ENCODE assay signal across 11 mouse cellular contexts in genomic region chr12:80091080-80091479, GRCm38 (mm10). TPM values are rescaled to one million over a fixed set of nuclear protein-coding genes. Genes with fewer than 3 reads are reported as not detected.
DNase-seq lines count a peak whose midpoint lies in the region; ATAC-seq and TF ChIP-seq lines count a peak whose summit lies in the region.
"Had no signal": no experiment of that assay in that cellular context is flagged by ENCODE, and none has a peak within 500 bp of the region (broad histone marks: within the 10 kb centered on the region; RNA-seq: fewer than 3 reads in every experiment).

No protein-coding gene starts in this region.

- H3K9me3 ChIP-seq in forebrain, embryonic 10.5 days = no peaks in the 10 kb centered on the region
- H3K9me3 ChIP-seq in forebrain, embryonic 15.5 days = no peaks in the 10 kb centered on the region
- H3K9me3 ChIP-seq in intestine, embryonic 15.5 days = no peaks in the 10 kb centered on the region

- intact Hi-C loops in left cerebral cortex, adult 2 months (cut with DNase I) = no loop called here

- no peak overlapping the region for H3K4me2 ChIP-seq in forebrain, embryonic 15.5 days (replicated peaks)
- H3K4me2 ChIP-seq in intestine, embryonic 15.5 days (replicated peaks) = peak overlapping the region; percentile 42

- no peaks in the 10 kb centered on the region for H3K27me3 ChIP-seq in forebrain, embryonic 10.5 days (ENCODE audit: poor library complexity, severe bottlenecking)
- H3K27me3 ChIP-seq in forebrain, embryonic 15.5 days = no peaks in the 10 kb centered on the region
- H3K27me3 ChIP-seq in intestine, embryonic 15.5 days (replicated peaks) = no peaks in the 10 kb centered on the region

- no peak for TF ChIP-seq CTCF in left cerebral cortex, adult 2 months (IDR thresholded peaks at IDR 0.05)

- DNase-seq in forebrain, embryonic 10.5 days (ENCODE audit: extremely low spot score, low spot score) = no peak
- DNase-seq in left cerebral cortex, adult 2 months (ENCODE audit: extremely low spot score in 1 of 2, low spot score in 2 of 2) = no peak
- no peak for DNase-seq in left cerebral cortex, adult 11 months (ENCODE audit: low spot score)
- DNase-seq in layer of hippocampus, adult 8-10 months (ENCODE audit: low spot score in 2 of 2) = no peak
- DNase-seq: cerebellum, postnatal 25 days; gastrocnemius, postnatal 36 days had no signal

- peaks cover 28% of the 10 kb centered on the region for H3K4me1 ChIP-seq in forebrain, embryonic 10.5 days
- no peaks in the 10 kb centered on the region for H3K4me1 ChIP-seq in forebrain, embryonic 15.5 days
- H3K4me1 ChIP-seq in intestine, embryonic 15.5 days (replicated peaks) = peaks cover 13% of the 10 kb centered on the region

- no peak overlapping the region for H3K9ac ChIP-seq in forebrain, embryonic 15.5 days (replicated peaks)
- H3K9ac ChIP-seq in intestine, embryonic 15.5 days = 0 out of 2 replicates have a peak overlapping the region, but pooled peaks have one; percentile 3

- no peak for ATAC-seq in forebrain, embryonic 15.5 days (replicated peaks)
- ATAC-seq in intestine, embryonic 15.5 days = peak; percentile 57; the same call in 1 of the 2 replicates
- peak; percentile 32; the same call in 1 of the 2 replicates for ATAC-seq in megakaryocyte-erythroid progenitor cell, adult 5-6 weeks (replicated peaks; ENCODE audit: low FRiP score, low TSS enrichment, poor library complexity, severe bottlenecking)
- ATAC-seq in cerebellum, adult (ENCODE audit: insufficient number of reproducible peaks, low FRiP score, low TSS enrichment) = no peak

- no peak overlapping the region for H3K4me3 ChIP-seq in forebrain, embryonic 10.5 days
- H3K4me3 ChIP-seq in forebrain, embryonic 15.5 days = no peak overlapping the region
- no peak overlapping the region for H3K4me3 ChIP-seq in left cerebral cortex, adult 2 months
- H3K4me3 ChIP-seq in intestine, embryonic 15.5 days (replicated peaks) = no peak overlapping the region
- H3K4me3 ChIP-seq: myocyte had no signal

- WGBS in forebrain, embryonic 10.5 days = 61% methylated on average over 8 of the region's 8 CpGs
- 65% methylated on average over 8 of the region's 8 CpGs for whole genome bisulfite sequencing in forebrain, embryonic 15.5 days
- WGBS in intestine, embryonic 15.5 days = 18% methylated on average over 8 of the region's 8 CpGs

- peak overlapping the region; percentile 73 for H3K27ac ChIP-seq in forebrain, embryonic 10.5 days
- no peak overlapping the region for H3K27ac ChIP-seq in forebrain, embryonic 15.5 days (replicated peaks)
- H3K27ac ChIP-seq in left cerebral cortex, adult 2 months = peak overlapping the region; percentile 63
- H3K27ac ChIP-seq in intestine, embryonic 15.5 days = peak overlapping the region; percentile 58

- H3K36me3 ChIP-seq in forebrain, embryonic 10.5 days (replicated peaks) = no peaks in the 10 kb centered on the region
- no peaks in the 10 kb centered on the region for H3K36me3 ChIP-seq in forebrain, embryonic 15.5 days
- H3K36me3 ChIP-seq in intestine, embryonic 15.5 days = no peaks in the 10 kb centered on the region

RNA-seq across cellular contexts. Expression of gene Zfp36l1, which starts 21.7 kb away (rescaled TPM):
- polyA plus RNA-seq in forebrain, embryonic 10.5 days (2016; fragmentation: Nextera tagmentation; extraction: Ambion mirVana) = 121 and 129 TPM in 2 replicates
- polyA plus RNA-seq in forebrain, embryonic 15.5 days (2015; fragmentation: Nextera tagmentation; extraction: Ambion mirVana) = 28.2 and 35.3 TPM in 2 replicates
- 10 to 100 TPM; 32.7 to 39.2 TPM for total RNA-seq in left cerebral cortex, adult 2 months (2021)
- polyA plus RNA-seq in intestine, embryonic 15.5 days (2015; fragmentation: Nextera tagmentation; extraction: Ambion mirVana) = 95.8 and 107 TPM in 2 replicates
- total RNA-seq in megakaryocyte-erythroid progenitor cell, adult 5-6 weeks (2014; fragmentation: Nextera tagmentation) = 76.1 and 121 TPM in 2 replicates
- 12.4 and 18.5 TPM in 2 replicates for total RNA-seq in megakaryocyte-erythroid progenitor cell, adult 5-6 weeks (2017)
- total RNA-seq in layer of hippocampus, adult 8-10 months (2022) = 10 to 100 TPM; 35.0 to 47.6 (median 42.9) TPM

Comparison
In these comparisons a context has a peak if more than half of its experiments do, and no peak if none do; other contexts are left out.
1. ATAC-seq: peak in intestine, embryonic 15.5 days (single experiment) and megakaryocyte-erythroid progenitor cell, adult 5-6 weeks (single experiment); none in forebrain, embryonic 15.5 days (single experiment) and cerebellum, adult (single experiment).